Mouse (Mus musculus) E14TG2a.4 (cell line): ENCODE data around the gene Cnksr1.

Experiments
- CTCF ChIP-seq: conservative IDR thresholded peaks from 2 replicates; pipeline ENCODE4 v1.5.1; 2014; ENCODE audit warnings: low read length
- NANOG ChIP-seq: IDR thresholded peaks from 2 replicates; pipeline ENCODE4 v1.6.1; 2014; ENCODE audit warnings: borderline replicate concordance, low read length, mixed read lengths
- POU5F1 ChIP-seq: IDR thresholded peaks from 2 replicates; pipeline ENCODE4 v1.6.1; 2014; ENCODE audit warnings: low read length, borderline replicate concordance

- TF ChIP-seq CTCF, result no peak
- TF ChIP-seq NANOG, result no peak
- TF ChIP-seq POU5F1, result no peak
These were observed 49.4 kb upstream of the Cnksr1 start, which contains the start of gene Pdik1l for GRCm38 (mm10) chr4:134287575-134288025.
